Mouse (Mus musculus): ENCODE measurements around the gene Tnfaip8l2. TPM values are rescaled to one million over a fixed set of nuclear protein-coding genes. Genes with fewer than 3 reads are reported as not detected.
"Not testable (repeated sequence)": the region's sequence is repeated elsewhere in the genome, so short reads cannot be mapped to it uniquely, and the experiment has no call there.

Tnfaip8l2 gene
- polyA plus RNA-seq, 1 experiment from 2014 or later, result 4.0 TPM

GRCm38 (mm10) chr3:95133680-95134101, 8.5 kb downstream of the Tnfaip8l2 start, which contains the start of the genes Scnm1 and Lysmd1:
TSS of gene Scnm1 (minus strand) at chr3:95134011.
TSS of gene Lysmd1 (plus strand) at chr3:95134088.
- H3K4me3 ChIP-seq, result peak within 1 kb of the TSS; percentile 65
- peaks cover 15% of the 10 kb centered on the region; the same call in 1 of the 2 replicates for H3K36me3 ChIP-seq
- H3K4me1 ChIP-seq, result peaks cover 19% of the 10 kb centered on the region
- no peaks in the 10 kb centered on the region for H3K9me3 ChIP-seq
- peak; percentile 88 for ATAC-seq (ENCODE audit: borderline replicate concordance, extremely low read depth, low FRiP score, low TSS enrichment)
- 0% methylated on average over 20 of the region's 20 CpGs for WGBS
- H3K27me3 ChIP-seq, result no peaks in the 10 kb centered on the region
- H3K4me2 ChIP-seq, result peak within 1 kb of the TSS; percentile 85
- H3K9ac ChIP-seq, result peak within 1 kb of the TSS; percentile 78
- H3K27ac ChIP-seq, result peak within 1 kb of the TSS; percentile 51

- Histone ChIP-seq H3K4me3 (peak overlapping the region; percentile 65), H3K9me3 (no peaks in the 10 kb centered on the region), H3K4me2 (peak overlapping the region; percentile 85), H3K27ac (peak overlapping the region; percentile 51; the same call in 1 of the 2 replicates), H3K27me3 (no peaks in the 10 kb centered on the region), H3K4me1 (peaks cover 19% of the 10 kb centered on the region), H3K9ac (peak overlapping the region; percentile 78), H3K36me3 (peaks cover 15% of the 10 kb centered on the region; the same call in 1 of the 2 replicates)
- ATAC-seq (ENCODE audit: borderline replicate concordance, extremely low read depth, low FRiP score, low TSS enrichment), result no peak; the same call in 1 of the 2 replicates
- WGBS, result 47% methylated on average over 11 of the region's 11 CpGs
Observed at GRCm38 (mm10) chr3:95133176-95133575, 9.0 kb downstream of the Tnfaip8l2 start.

GRCm38 (mm10) chr3:95132389-95132788, 9.8 kb downstream of the Tnfaip8l2 start:
- H3K27me3 ChIP-seq; H3K9me3 ChIP-seq; H3K27ac ChIP-seq; H3K9ac ChIP-seq; ATAC-seq (ENCODE audit: borderline replicate concordance, extremely low read depth, low FRiP score, low TSS enrichment); H3K4me3 ChIP-seq; H3K4me2 ChIP-seq: not testable (repeated sequence)
- peaks cover 19% of the 10 kb centered on the region for H3K4me1 ChIP-seq
- WGBS, result 84% methylated on average over 2 of the region's 2 CpGs
- H3K36me3 ChIP-seq, result peaks cover 15% of the 10 kb centered on the region; the same call in 1 of the 2 replicates

GRCm38 (mm10) chr3:95130081-95130480, 12.1 kb downstream of the Tnfaip8l2 start:
- ATAC-seq (ENCODE audit: borderline replicate concordance, extremely low read depth, low FRiP score, low TSS enrichment), result no peak
- Histone ChIP-seq H3K36me3 (peaks cover 15% of the 10 kb centered on the region; the same call in 1 of the 2 replicates), H3K4me2 (no peak overlapping the region), H3K9ac (no peak overlapping the region), H3K27me3 (no peaks in the 10 kb centered on the region), H3K27ac (no peak overlapping the region), H3K4me3 (no peak overlapping the region), H3K4me1 (peaks cover 13% of the 10 kb centered on the region), H3K9me3 (no peaks in the 10 kb centered on the region)
- 72% methylated on average over 5 of the region's 5 CpGs for WGBS

GRCm38 (mm10) chr3:95129226-95129651, 12.9 kb downstream of the Tnfaip8l2 start:
- H3K9ac ChIP-seq, result no peak overlapping the region
- 47% methylated on average over 6 of the region's 6 CpGs for WGBS
- ATAC-seq (ENCODE audit: borderline replicate concordance, extremely low read depth, low FRiP score, low TSS enrichment), result no peak

GRCm38 (mm10) chr3:95124972-95125371, 17.2 kb downstream of the Tnfaip8l2 start:
- ATAC-seq (ENCODE audit: borderline replicate concordance, extremely low read depth, low FRiP score, low TSS enrichment), result no peak
- Histone ChIP-seq H3K9ac (no peak overlapping the region), H3K27me3 (no peaks in the 10 kb centered on the region), H3K27ac (peak overlapping the region; percentile 54), H3K4me2 (no peak overlapping the region), H3K4me3 (no peak overlapping the region), H3K4me1 (peaks cover 19% of the 10 kb centered on the region), H3K36me3 (peaks cover 39% of the 10 kb centered on the region), H3K9me3 (no peaks in the 10 kb centered on the region)
- WGBS, result 6% methylated on average over 5 of the region's 5 CpGs

More at GRCm38 (mm10) chr3:95129226-95129651, 12.9 kb downstream of the Tnfaip8l2 start:
- Histone ChIP-seq H3K4me3 (no peak overlapping the region), H3K9me3 (no peaks in the 10 kb centered on the region), H3K27ac (no peak overlapping the region), H3K27me3 (no peaks in the 10 kb centered on the region), H3K4me1 (peaks cover 21% of the 10 kb centered on the region), H3K4me2 (no peak overlapping the region), H3K36me3 (peaks cover 15% of the 10 kb centered on the region; the same call in 1 of the 2 replicates)

GRCm38 (mm10) chr3:95124246-95124645, 17.9 kb downstream of the Tnfaip8l2 start, which contains the start of gene Tmod4:
TSS of gene Tmod4 (plus strand) at chr3:95124476.
- peak; percentile 45; the same call in 1 of the 2 replicates for ATAC-seq (ENCODE audit: borderline replicate concordance, extremely low read depth, low FRiP score, low TSS enrichment)
- WGBS, result 44% methylated on average over 6 of the region's 6 CpGs
- peaks cover 19% of the 10 kb centered on the region for H3K4me1 ChIP-seq
- H3K27me3 ChIP-seq, result no peaks in the 10 kb centered on the region
- H3K4me3 ChIP-seq, result no peak within 1 kb of the TSS
- H3K9ac ChIP-seq, result no peak within 1 kb of the TSS
- H3K4me2 ChIP-seq, result no peak within 1 kb of the TSS
- H3K27ac ChIP-seq, result peak within 1 kb of the TSS; percentile 54
- H3K9me3 ChIP-seq, result no peaks in the 10 kb centered on the region
- peaks cover 40% of the 10 kb centered on the region for H3K36me3 ChIP-seq

GRCm38 (mm10) chr3:95121580-95121979, 20.6 kb downstream of the Tnfaip8l2 start:
- H3K4me2 ChIP-seq, result no peak overlapping the region
- H3K9ac ChIP-seq, result no peak overlapping the region
- peak overlapping the region; percentile 79 for H3K27ac ChIP-seq
- H3K9me3 ChIP-seq, result no peaks in the 10 kb centered on the region
- peak; percentile 53; the same call in 1 of the 2 replicates for ATAC-seq (ENCODE audit: borderline replicate concordance, extremely low read depth, low FRiP score, low TSS enrichment)
- 57% methylated on average over 6 of the region's 6 CpGs for WGBS
- H3K4me1 ChIP-seq, result peaks cover 19% of the 10 kb centered on the region
- peaks cover 55% of the 10 kb centered on the region for H3K36me3 ChIP-seq
- H3K4me3 ChIP-seq, result no peak overlapping the region
- no peaks in the 10 kb centered on the region for H3K27me3 ChIP-seq

GRCm38 (mm10) chr3:95117751-95118150, 24.4 kb downstream of the Tnfaip8l2 start:
- no peaks in the 10 kb centered on the region for H3K9me3 ChIP-seq
- H3K4me1 ChIP-seq, result peaks cover 5% of the 10 kb centered on the region
- H3K36me3 ChIP-seq, result peaks cover 57% of the 10 kb centered on the region
- no peaks in the 10 kb centered on the region for H3K27me3 ChIP-seq
- no peak overlapping the region for H3K27ac ChIP-seq
- no peak overlapping the region for H3K4me3 ChIP-seq
- H3K9ac ChIP-seq, result no peak overlapping the region
- no peak overlapping the region for H3K4me2 ChIP-seq
- no peak for ATAC-seq (ENCODE audit: borderline replicate concordance, extremely low read depth, low FRiP score, low TSS enrichment)
- WGBS, result 91% methylated on average over 2 of the region's 2 CpGs

- Histone ChIP-seq H3K4me2 (peak overlapping the region; percentile 55; the same call in 1 of the 2 replicates), H3K36me3 (peaks cover 12% of the 10 kb centered on the region), H3K27me3 (no peaks in the 10 kb centered on the region), H3K9me3 (no peaks in the 10 kb centered on the region), H3K4me3 (no peak overlapping the region), H3K27ac (no peak overlapping the region), H3K4me1 (peaks cover 11% of the 10 kb centered on the region), H3K9ac (no peak overlapping the region)
- WGBS, result 84% methylated on average over 1 of the region's 1 CpGs
- no peak for ATAC-seq (ENCODE audit: borderline replicate concordance, extremely low read depth, low FRiP score, low TSS enrichment)
Observed at GRCm38 (mm10) chr3:95112760-95113159, 29.4 kb downstream of the Tnfaip8l2 start.

GRCm38 (mm10) chr3:95110911-95111726, 31.0 kb downstream of the Tnfaip8l2 start, which contains the start of gene Vps72:
TSS of gene Vps72 (plus strand) at chr3:95111022.
- ATAC-seq (ENCODE audit: borderline replicate concordance, extremely low read depth, low FRiP score, low TSS enrichment), result peak; percentile 71; the same call in 1 of the 2 replicates
- Histone ChIP-seq H3K4me1 (peaks cover 11% of the 10 kb centered on the region), H3K36me3 (peaks cover 8% of the 10 kb centered on the region; the same call in 1 of the 2 replicates), H3K4me2 (peak within 1 kb of the TSS; percentile 55), H3K27me3 (no peaks in the 10 kb centered on the region), H3K27ac (peak within 1 kb of the TSS; percentile 98), H3K9me3 (no peaks in the 10 kb centered on the region), H3K4me3 (peak within 1 kb of the TSS; percentile 88), H3K9ac (peak within 1 kb of the TSS; percentile 89)
- under 1% methylated on average over 54 of the region's 54 CpGs for WGBS

GRCm38 (mm10) chr3:95107898-95108297, 34.3 kb downstream of the Tnfaip8l2 start:
- Histone ChIP-seq H3K27me3 (no peaks in the 10 kb centered on the region), H3K36me3 (0 out of 2 replicates have a peak, but pooled peaks cover 2% of the 10 kb centered on the region), H3K4me1 (peaks cover 20% of the 10 kb centered on the region), H3K27ac (no peak overlapping the region), H3K4me3 (no peak overlapping the region), H3K9me3 (no peaks in the 10 kb centered on the region), H3K9ac (no peak overlapping the region), H3K4me2 (no peak overlapping the region)
- 69% methylated on average over 2 of the region's 2 CpGs for WGBS
- ATAC-seq (ENCODE audit: borderline replicate concordance, extremely low read depth, low FRiP score, low TSS enrichment), result no peak
